Mouse (Mus musculus): Measurements from ENCODE around the gene Oas1f. TPM values are rescaled to one million over a fixed set of nuclear protein-coding genes. Genes with fewer than 3 reads are reported as not detected.
A peak's percentile ranks its signal among the peaks of the same experiment; 100 is the strongest.
"Not testable (repeated sequence)": the region's sequence is repeated elsewhere in the genome, so short reads cannot be mapped to it uniquely, and the experiment has no call there.

The Oas1f gene
- polyA plus RNA-seq (2015; fragmentation: Nextera tagmentation; extraction: Ambion mirVana): not detected in 2 replicates

DNA sequence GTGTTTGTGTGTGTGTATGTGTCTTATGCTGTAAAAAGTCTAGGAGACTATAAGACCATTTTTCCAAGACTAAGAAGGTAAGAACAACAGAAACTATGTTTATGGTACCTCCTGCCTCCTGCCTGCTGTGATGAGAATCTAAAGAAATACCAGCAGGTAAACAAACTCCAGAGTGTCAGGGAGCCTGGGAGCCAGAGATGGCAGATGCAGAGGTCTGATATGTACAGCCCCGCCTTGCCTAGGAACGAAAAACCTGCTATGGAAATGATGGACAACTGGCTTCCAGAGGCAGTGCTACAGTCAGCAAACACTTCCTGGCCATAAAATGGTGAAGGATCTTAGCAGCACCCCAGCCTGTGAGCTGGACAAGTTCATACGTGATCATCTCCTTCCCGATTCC is at the start of gene Oas1f:
Oas1f (plus strand) TSS at position 301 of the 400 bp plus-strand sequence.
- Histone ChIP-seq H3K4me2 (no peak within 1 kb of the TSS), H3K9ac (no peak within 1 kb of the TSS), H3K36me3 (no peaks in the 10 kb centered on the region), H3K27ac (no peak within 1 kb of the TSS), H3K4me3 (replicated peaks) (no peak within 1 kb of the TSS), H3K9me3 (replicated peaks) (no peaks in the 10 kb centered on the region), H3K27me3 (no peaks in the 10 kb centered on the region), H3K4me1 (replicated peaks) (no peaks in the 10 kb centered on the region)
- 53% methylated on average over 4 of the region's 4 CpGs for whole genome bisulfite sequencing (ENCODE audit: insufficient replicate concordance)
- ATAC-seq (ENCODE audit: low read depth) (no peak), DNase-seq (no peak)

- DNase-seq; H3K4me2 ChIP-seq; H3K27me3 ChIP-seq; H3K4me1 ChIP-seq (replicated peaks); H3K27ac ChIP-seq; ATAC-seq (ENCODE audit: low read depth); H3K4me3 ChIP-seq (replicated peaks); H3K36me3 ChIP-seq; H3K9ac ChIP-seq; H3K9me3 ChIP-seq (replicated peaks): not testable (repeated sequence)
- WGBS (ENCODE audit: insufficient replicate concordance): 58% methylated on average over 5 of the region's 5 CpGs
These were observed 49.0 kb upstream of the Oas1f start for GRCm38 (mm10) chr5:120798147-120798546.

- WGBS (ENCODE audit: insufficient replicate concordance): 20% methylated on average over 2 of the region's 2 CpGs
- H3K9ac ChIP-seq; H3K4me3 ChIP-seq (replicated peaks); H3K9me3 ChIP-seq (replicated peaks); H3K4me2 ChIP-seq; DNase-seq; H3K4me1 ChIP-seq (replicated peaks); ATAC-seq (ENCODE audit: low read depth); H3K36me3 ChIP-seq; H3K27ac ChIP-seq; H3K27me3 ChIP-seq: not testable (repeated sequence)
These were observed 48.2 kb upstream of the Oas1f start for GRCm38 (mm10) chr5:120798943-120799342.

DNA sequence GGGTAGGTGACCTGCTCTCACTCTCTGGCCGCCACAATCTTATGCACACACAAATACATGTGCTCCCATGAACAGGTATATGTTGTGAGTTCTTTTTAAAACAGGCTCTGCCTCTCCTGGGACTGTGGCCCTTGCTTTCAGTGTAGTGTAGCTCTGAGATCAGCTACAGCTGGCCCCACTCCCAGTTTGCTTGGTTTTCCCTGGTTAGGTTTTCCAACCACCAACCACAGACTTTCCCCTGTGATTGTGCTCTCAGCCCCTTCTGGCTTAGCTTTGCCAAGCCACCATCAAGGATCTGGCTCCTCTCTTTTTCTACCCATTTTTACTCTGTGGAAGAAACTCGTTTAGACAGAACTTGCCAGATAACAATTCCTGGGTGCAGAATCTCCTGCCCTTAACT is 43.6 kb upstream of the Oas1f start:
- no peaks in the 10 kb centered on the region for H3K4me1 ChIP-seq (replicated peaks)
- no peaks in the 10 kb centered on the region for H3K27me3 ChIP-seq
- H3K4me2 ChIP-seq: no peak overlapping the region
- WGBS (ENCODE audit: insufficient replicate concordance): 34% methylated on average over 2 of the region's 2 CpGs
- no peaks in the 10 kb centered on the region for H3K36me3 ChIP-seq
- H3K4me3 ChIP-seq (replicated peaks): no peak overlapping the region
- no peak overlapping the region for H3K27ac ChIP-seq
- no peak for ATAC-seq (ENCODE audit: low read depth)
- no peak overlapping the region for H3K9ac ChIP-seq
- no peaks in the 10 kb centered on the region for H3K9me3 ChIP-seq (replicated peaks)
- no peak for DNase-seq

DNA sequence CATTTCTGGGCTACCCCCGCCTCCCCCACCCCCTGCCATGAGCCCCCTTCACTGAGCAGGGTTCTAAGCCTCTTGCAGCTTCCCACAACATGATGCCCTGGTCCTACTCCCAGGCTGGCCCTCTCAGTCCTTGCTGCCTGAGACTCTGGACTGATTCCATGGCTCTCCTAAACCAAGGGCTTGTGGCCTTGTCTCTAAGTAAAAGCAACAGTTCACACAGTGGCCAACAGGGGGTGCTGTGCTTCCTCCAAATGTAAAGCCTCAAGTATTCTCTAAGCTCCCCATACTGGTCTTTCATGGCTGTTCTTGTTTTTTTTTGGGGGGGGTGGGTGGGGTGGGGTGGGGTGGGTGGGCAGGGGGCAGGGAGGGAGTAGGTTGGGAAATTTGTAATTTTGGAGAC is 40.7 kb upstream of the Oas1f start:
- no peak for ATAC-seq (ENCODE audit: low read depth)

GRCm38 (mm10) chr5:120809171-120809570 is 38.0 kb upstream of the Oas1f start:
- Histone ChIP-seq H3K4me1 (replicated peaks) (peaks cover 16% of the 10 kb centered on the region), H3K27ac (no peak overlapping the region), H3K27me3 (no peaks in the 10 kb centered on the region), H3K9ac (no peak overlapping the region), H3K36me3 (no peaks in the 10 kb centered on the region), H3K4me2 (no peak overlapping the region), H3K4me3 (replicated peaks) (no peak overlapping the region), H3K9me3 (replicated peaks) (no peaks in the 10 kb centered on the region)
- 23% methylated on average over 6 of the region's 6 CpGs for WGBS (ENCODE audit: insufficient replicate concordance)
- DNase-seq: no peak
- no peak for ATAC-seq (ENCODE audit: low read depth)

More for the DNA sequence above, 40.7 kb upstream of the Oas1f start:
- WGBS (ENCODE audit: insufficient replicate concordance): 55% methylated on average over 1 of the region's 1 CpGs
- Histone ChIP-seq H3K36me3 (no peaks in the 10 kb centered on the region), H3K4me3 (replicated peaks) (no peak overlapping the region), H3K4me2 (no peak overlapping the region), H3K4me1 (replicated peaks) (peaks cover 3% of the 10 kb centered on the region; the same call in 1 of the 2 replicates), H3K27me3 (no peaks in the 10 kb centered on the region), H3K9ac (no peak overlapping the region), H3K9me3 (replicated peaks) (no peaks in the 10 kb centered on the region), H3K27ac (no peak overlapping the region)
- peak; percentile 17 for DNase-seq

- peak; percentile 66 for DNase-seq
- Histone ChIP-seq H3K27ac (no peak within 1 kb of the TSS), H3K36me3 (no peaks in the 10 kb centered on the region), H3K9me3 (replicated peaks) (no peaks in the 10 kb centered on the region), H3K4me2 (peak within 1 kb of the TSS; percentile 76), H3K4me1 (replicated peaks) (peaks cover 16% of the 10 kb centered on the region), H3K27me3 (no peaks in the 10 kb centered on the region), H3K9ac (peak within 1 kb of the TSS; percentile 74), H3K4me3 (replicated peaks) (peak within 1 kb of the TSS; percentile 68)
- ATAC-seq (ENCODE audit: low read depth): peak; percentile 89
- 8% methylated on average over 18 of the region's 18 CpGs for WGBS (ENCODE audit: insufficient replicate concordance)
These were observed 35.0 kb upstream of the Oas1f start, which contains the start of gene Oas1c for GRCm38 (mm10) chr5:120811951-120812819. Gene Oas1c (minus strand): TSS chr5:120812514.

- Histone ChIP-seq H3K27ac (no peak overlapping the region), H3K4me3 (replicated peaks) (peak overlapping the region; percentile 68), H3K27me3 (no peaks in the 10 kb centered on the region), H3K4me2 (peak overlapping the region; percentile 76), H3K9ac (peak overlapping the region; percentile 74), H3K4me1 (replicated peaks) (peaks cover 16% of the 10 kb centered on the region), H3K36me3 (no peaks in the 10 kb centered on the region), H3K9me3 (replicated peaks) (no peaks in the 10 kb centered on the region)
- ATAC-seq (ENCODE audit: low read depth): no peak
- 52% methylated on average over 6 of the region's 6 CpGs for WGBS (ENCODE audit: insufficient replicate concordance)
- DNase-seq: no peak
These were observed 34.1 kb upstream of the Oas1f start for GRCm38 (mm10) chr5:120813023-120813422.

DNA sequence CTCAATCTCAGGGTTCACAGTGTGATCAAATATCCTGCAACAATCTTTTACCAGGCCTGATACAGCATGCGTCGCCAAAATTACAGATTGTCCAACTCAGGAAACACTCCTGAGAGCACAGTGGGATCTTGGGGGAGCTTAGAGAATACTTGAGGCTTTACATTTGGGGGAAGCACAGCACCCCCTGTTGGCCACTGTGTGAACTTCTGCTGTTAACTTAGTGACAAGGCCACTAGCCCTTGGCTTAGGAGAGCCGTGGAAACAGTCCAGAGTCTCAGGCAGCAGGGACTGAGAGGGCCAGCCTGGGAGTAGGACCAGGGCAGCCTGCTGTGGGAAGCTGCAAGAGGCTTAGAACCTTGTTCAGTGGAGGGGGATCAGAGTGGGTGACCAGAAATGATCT is 31.2 kb upstream of the Oas1f start:
- Histone ChIP-seq H3K4me3 (replicated peaks) (no peak overlapping the region), H3K4me2 (no peak overlapping the region), H3K4me1 (replicated peaks) (peaks cover 12% of the 10 kb centered on the region), H3K27ac (no peak overlapping the region), H3K36me3 (no peaks in the 10 kb centered on the region), H3K9me3 (replicated peaks) (no peaks in the 10 kb centered on the region), H3K9ac (no peak overlapping the region), H3K27me3 (no peaks in the 10 kb centered on the region)
- DNase-seq (no peak), ATAC-seq (ENCODE audit: low read depth) (no peak)
- 56% methylated on average over 3 of the region's 3 CpGs for WGBS (ENCODE audit: insufficient replicate concordance)

DNA sequence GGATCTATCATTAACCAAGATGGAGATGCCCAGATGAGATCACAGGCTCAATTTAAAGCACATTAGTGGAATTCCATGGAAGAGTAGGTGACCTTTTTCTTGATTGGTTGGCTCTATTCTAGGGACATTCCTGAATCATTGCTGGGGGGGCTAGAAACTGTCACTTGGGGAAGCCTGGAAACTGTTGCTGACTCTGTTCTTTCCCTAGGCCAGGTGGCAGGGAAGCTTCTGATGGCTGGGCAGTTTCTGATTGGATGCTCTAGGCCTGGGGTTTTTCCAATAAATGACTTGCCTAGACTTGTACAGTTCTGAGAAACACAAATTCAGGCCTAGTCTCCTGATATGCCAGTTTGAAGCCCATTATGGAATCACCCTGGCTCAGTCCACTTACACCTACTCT is 28.2 kb upstream of the Oas1f start:
- no peaks in the 10 kb centered on the region for H3K4me1 ChIP-seq (replicated peaks)
- H3K27me3 ChIP-seq: no peaks in the 10 kb centered on the region
- no peak overlapping the region for H3K4me2 ChIP-seq
- no peaks in the 10 kb centered on the region for H3K9me3 ChIP-seq (replicated peaks)
- no peak for DNase-seq
- ATAC-seq (ENCODE audit: low read depth): no peak
- H3K36me3 ChIP-seq: no peaks in the 10 kb centered on the region
- H3K9ac ChIP-seq: no peak overlapping the region
- no peak overlapping the region for H3K27ac ChIP-seq
- H3K4me3 ChIP-seq (replicated peaks): no peak overlapping the region

DNA sequence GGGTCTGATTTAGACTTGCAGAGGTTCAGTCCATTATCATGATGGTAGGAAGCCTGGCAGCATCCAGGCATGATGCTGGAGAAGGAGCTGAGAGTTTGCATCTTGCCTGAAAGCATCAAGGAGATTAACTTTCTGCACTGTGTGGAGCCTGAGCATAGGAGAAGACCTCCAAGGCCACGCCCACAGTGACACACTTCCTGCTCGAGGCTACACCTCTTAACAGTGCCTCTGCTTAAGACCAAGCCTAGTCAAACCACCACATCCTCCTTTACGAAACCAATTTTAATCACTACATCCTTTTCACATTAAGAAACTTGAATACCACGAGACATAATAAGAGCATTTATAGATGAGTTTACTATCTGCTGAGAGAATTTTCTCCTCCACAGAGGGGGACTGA is 16.1 kb upstream of the Oas1f start:
- WGBS (ENCODE audit: insufficient replicate concordance): 44% methylated on average over 4 of the region's 4 CpGs
- DNase-seq: no peak

More for the DNA sequence above, 16.1 kb upstream of the Oas1f start:
- H3K4me2 ChIP-seq: no peak overlapping the region
- H3K9me3 ChIP-seq (replicated peaks): no peaks in the 10 kb centered on the region
- peaks cover 13% of the 10 kb centered on the region for H3K27me3 ChIP-seq
- no peak overlapping the region for H3K27ac ChIP-seq
- H3K4me1 ChIP-seq (replicated peaks): no peaks in the 10 kb centered on the region
- no peak for ATAC-seq (ENCODE audit: low read depth)
- H3K4me3 ChIP-seq (replicated peaks): no peak overlapping the region
- H3K36me3 ChIP-seq: no peaks in the 10 kb centered on the region
- H3K9ac ChIP-seq: no peak overlapping the region

Measured in liver, embryonic 13.5 days (tissue).